Mouse (Mus musculus) mature B cell (primary cell): ENCODE results near the gene Olfr1043.
"Not testable (repeated sequence)": the region's sequence is repeated elsewhere in the genome, so short reads cannot be mapped to it uniquely, and the experiment has no call there.

Experiments
- in situ Hi-C: fragments of 300-500 bp; cut with MboI; formaldehyde crosslinking; loops from 2 replicates; pipeline ENCODE4 v1.14.3; 2019

The Olfr1043 gene

GRCm38 (mm10) chr2:86167422-86167821, at the start of gene Olfr1043:
Olfr1043 (minus strand) TSS chr2:86167522.
- in situ Hi-C loops = no loop called here

GRCm38 (mm10) chr2:86202909-86203308, 35.6 kb upstream of the Olfr1043 start, which contains the start of gene Olfr1045:
Olfr1045 (minus strand) TSS chr2:86203009.
- in situ Hi-C loops = no loop called here

GRCm38 (mm10) chr2:86195863-86196262, 28.5 kb upstream of the Olfr1043 start:
- in situ Hi-C loops = no loop called here

- in situ Hi-C loops = no loop called here
Observed at GRCm38 (mm10) chr2:86185583-86185982, 18.3 kb upstream of the Olfr1043 start, which contains the start of gene Olfr52. Olfr52 (minus strand) TSS chr2:86185683.

GRCm38 (mm10) chr2:86179950-86180349, 12.6 kb upstream of the Olfr1043 start:
- in situ Hi-C loops = no loop called here

- in situ Hi-C loops = no loop called here
Observed at GRCm38 (mm10) chr2:86177720-86178119, 10.4 kb upstream of the Olfr1043 start, which contains the start of gene Olfr1044. Olfr1044 (minus strand) TSS chr2:86177820.

GRCm38 (mm10) chr2:86175422-86175821, 8.1 kb upstream of the Olfr1043 start:
- in situ Hi-C loops = not testable (repeated sequence)

- in situ Hi-C loops = no loop called here
Observed at GRCm38 (mm10) chr2:86161738-86162137, 5.6 kb downstream of the Olfr1043 start, which contains the start of gene Olfr1042. Olfr1042 (minus strand) TSS chr2:86161838.

- in situ Hi-C loops = no loop called here
Observed at GRCm38 (mm10) chr2:86146632-86147031, 20.7 kb downstream of the Olfr1043 start, which contains the start of gene Olfr1040. Olfr1040 (minus strand) TSS chr2:86146732.

- in situ Hi-C loops = no loop called here
Observed at GRCm38 (mm10) chr2:86135828-86136227, 31.5 kb downstream of the Olfr1043 start, which contains the start of gene Olfr1039. Olfr1039 (minus strand) TSS chr2:86135928.
